ENCODE assay signal across 8 mouse cellular contexts in the genomic region with DNA sequence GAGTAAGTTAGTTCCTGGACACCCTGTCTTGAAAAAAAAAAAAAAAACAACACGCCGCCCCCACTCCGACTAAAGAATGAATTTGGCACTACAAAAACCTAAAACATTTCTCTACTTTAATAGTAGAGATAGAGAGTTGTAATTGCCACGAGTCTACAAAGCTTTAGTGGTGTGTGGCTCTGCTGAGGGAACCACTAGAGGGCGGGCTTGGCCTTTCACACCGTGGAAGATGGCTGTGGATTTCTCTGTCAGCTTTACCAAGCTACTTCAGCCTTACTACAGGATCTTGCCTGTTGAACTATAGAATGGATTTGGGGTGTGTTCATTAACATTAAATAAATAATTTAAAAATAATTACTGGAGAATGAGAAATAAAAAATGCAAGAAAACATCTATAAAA. TPM values are rescaled to one million over a fixed set of nuclear protein-coding genes. Genes with fewer than 3 reads are reported as not detected.
DNase-seq lines count a peak whose midpoint lies in the region; TF ChIP-seq lines count a peak whose summit lies in the region.

No protein-coding gene starts in this region.

- H3K9ac ChIP-seq in CH12.LX (ENCODE audit: insufficient read depth, low read depth), result no peak overlapping the region

- in situ Hi-C loops in CH12.LX (cut with MboI; ENCODE audit: low pct_ligation_motif_present, low pct_unique_long_range_greater_than_20kb, low sequenced_read_pairs), result no loop called here

- H3K9me3 ChIP-seq in CH12.LX (replicated peaks; ENCODE audit: low read length), result no peaks in the 10 kb centered on the region
- H3K9me3 ChIP-seq in forebrain, embryonic 10.5 days, result no peaks in the 10 kb centered on the region

- TF ChIP-seq POLR2A in CH12.LX (IDR thresholded peaks at IDR 0.05; ENCODE audit: low read depth, low read length), result no peak
- TF ChIP-seq POLR2A in lung, adult 2 months (IDR thresholded peaks at IDR 0.05; ENCODE audit: borderline replicate concordance, extremely low read depth, low read depth, low read length), result no peak
- no peak for TF ChIP-seq POLR2A in olfactory bulb, adult 2 months (IDR thresholded peaks at IDR 0.05; ENCODE audit: insufficient read depth, low read depth, low read length)
- no peak for TF ChIP-seq POLR2A in thymus, adult 2 months (IDR thresholded peaks at IDR 0.05; ENCODE audit: control insufficient read depth, extremely low read depth, insufficient read depth, low read length, poor library complexity)

- peak overlapping the region; percentile 47; the same call in 1 of the 2 replicates for H3K4me2 ChIP-seq in CH12.LX (ENCODE audit: insufficient read depth, low read depth, poor library complexity, severe bottlenecking)

- no peak for TF ChIP-seq EP300 in CH12.LX (IDR thresholded peaks at IDR 0.05; ENCODE audit: low read length)

- dilution Hi-C loops in CH12.LX (cut with MboI; ENCODE audit: extremely low pct_ligation_motif_present, extremely low pct_unique_long_range_greater_than_20kb, low sequenced_read_pairs), result no loop called here

- peak; percentile 98 for TF ChIP-seq RAD21 in CH12.LX (IDR thresholded peaks at IDR 0.05; ENCODE audit: low read depth, low read length)

- no peak overlapping the region for H3K4me3 ChIP-seq in CH12.LX (replicated peaks in 1 of 3; ENCODE audit: low read depth in 2 of 3, low read length in 2 of 3, poor library complexity in 1 of 3)
- H3K4me3 ChIP-seq in forebrain, embryonic 10.5 days, result no peak overlapping the region
- no peak overlapping the region for H3K4me3 ChIP-seq in lung, adult 2 months (replicated peaks; ENCODE audit: extremely low read depth, low read depth, low read length)
- no peak overlapping the region for H3K4me3 ChIP-seq in olfactory bulb, adult 2 months (ENCODE audit: insufficient read depth, low read depth, low read length)
- no peak overlapping the region for H3K4me3 ChIP-seq in thymus, adult 2 months (ENCODE audit: control insufficient read depth, insufficient read depth, low read length)

- DNase-seq in CH12.LX (ENCODE audit: extremely low read depth), result peak; percentile 79
- DNase-seq in c-Kit-negative CD71-positive TER-119-positive erythroid progenitor cells, embryonic 14.5 days (ENCODE audit: low read depth, low spot score), result peak; percentile 39
- peak; percentile 72 for DNase-seq in forebrain, embryonic 10.5 days (ENCODE audit: extremely low spot score, low spot score)
- DNase-seq in heart, postnatal 14 days, result peak; percentile 84 to 87
- DNase-seq in layer of hippocampus, adult 11-12 months (ENCODE audit: low spot score), result peak; percentile 84
- DNase-seq in lung, adult 2 months, result peak; percentile 75
- peak; percentile 80 for DNase-seq in thymus, adult 2 months

- 14% methylated on average over 6 of the region's 6 CpGs for WGBS in forebrain, embryonic 10.5 days
- WGBS in lung, adult 2 months, result 8% methylated on average over 6 of the region's 6 CpGs
- WGBS in olfactory bulb, adult 2 months, result 9% methylated on average over 6 of the region's 6 CpGs
- WGBS in thymus, adult 2 months, result 13% methylated on average over 6 of the region's 6 CpGs

- peak; percentile 75 to 97 for TF ChIP-seq CTCF in CH12.LX (conservative IDR thresholded peaks at IDR 0.05 in 1 of 2, IDR thresholded peaks at IDR 0.05 in 1 of 2; ENCODE audit: low read depth in 2 of 2, low read length in 2 of 2)
- TF ChIP-seq CTCF in lung, adult 2 months (IDR thresholded peaks at IDR 0.05; ENCODE audit: insufficient read depth, low read length), result peak; percentile 99
- TF ChIP-seq CTCF in olfactory bulb, adult 2 months (IDR thresholded peaks at IDR 0.05; ENCODE audit: insufficient read depth, low read depth, low read length), result peak; percentile 49
- no peak for TF ChIP-seq CTCF in thymus, adult 2 months (IDR thresholded peaks at IDR 0.05; ENCODE audit: borderline replicate concordance, control insufficient read depth, extremely low read depth, insufficient read depth, low read length, poor library complexity)

- intact Hi-C loops in heart, postnatal 14 days (cut with DNase I), result loop anchor here (1.0 to 10.0 kb wide), 2 partner anchors 49 to 154 kb away; a partner anchor contains a TSS

- H3K4me1 ChIP-seq in CH12.LX (ENCODE audit: control insufficient read depth in 1 of 2, insufficient read depth in 2 of 2), result peaks cover 6 to 27% of the 10 kb centered on the region in 2 experiments; a peak in 3 of 4 replicates
- peaks cover 10% of the 10 kb centered on the region for H3K4me1 ChIP-seq in forebrain, embryonic 10.5 days
- peaks cover 2% of the 10 kb centered on the region; the same call in 1 of the 2 replicates for H3K4me1 ChIP-seq in lung, adult 2 months (ENCODE audit: control insufficient read depth, insufficient read depth, low read length)
- H3K4me1 ChIP-seq in olfactory bulb, adult 2 months (ENCODE audit: control insufficient read depth, insufficient read depth, low read length), result peaks cover 3% of the 10 kb centered on the region
- peaks cover 9% of the 10 kb centered on the region; the same call in 1 of the 2 replicates for H3K4me1 ChIP-seq in thymus, adult 2 months (replicated peaks; ENCODE audit: control insufficient read depth, insufficient read depth, low read length)

- H3K27me3 ChIP-seq in CH12.LX (replicated peaks), result no peaks in the 10 kb centered on the region
- no peaks in the 10 kb centered on the region for H3K27me3 ChIP-seq in forebrain, embryonic 10.5 days (ENCODE audit: poor library complexity, severe bottlenecking)
- no peaks in the 10 kb centered on the region for H3K27me3 ChIP-seq in thymus, adult 2 months (ENCODE audit: control insufficient read depth, insufficient read depth, low read length)

- H3K27ac ChIP-seq in CH12.LX (ENCODE audit: insufficient read depth, low read depth), result no peak overlapping the region
- no peak overlapping the region for H3K27ac ChIP-seq in forebrain, embryonic 10.5 days
- no peak overlapping the region for H3K27ac ChIP-seq in olfactory bulb, adult 2 months (ENCODE audit: insufficient read depth, low read depth, low read length)
- H3K27ac ChIP-seq in thymus, adult 2 months (ENCODE audit: control insufficient read depth, insufficient read depth, low read length), result no peak overlapping the region

- H3K36me3 ChIP-seq in CH12.LX (replicated peaks in 1 of 2; ENCODE audit: control insufficient read depth in 1 of 2, insufficient read depth in 1 of 2, low read length in 1 of 2), result no peaks in the 10 kb centered on the region
- H3K36me3 ChIP-seq in forebrain, embryonic 10.5 days (replicated peaks), result no peaks in the 10 kb centered on the region
- H3K36me3 ChIP-seq in thymus, adult 2 months (ENCODE audit: control insufficient read depth, insufficient read depth, low read length), result no peaks in the 10 kb centered on the region

- no peaks in the 10 kb centered on the region for H3K79me2 ChIP-seq in CH12.LX (replicated peaks; ENCODE audit: control insufficient read depth, extremely low read depth, insufficient read depth, poor library complexity, severe bottlenecking)

TF ChIP-seq in CH12.LX, 34 proteins besides CTCF, POLR2A, EP300 and RAD21:
- TF ChIP-seq MAFK (IDR thresholded peaks at IDR 0.05; ENCODE audit: insufficient replicate concordance, low read length), result no peak
- peak; percentile 73 for TF ChIP-seq SMC3 (IDR thresholded peaks at IDR 0.05; ENCODE audit: low read depth, low read length)
- 0 out of 2 replicates have a peak, but pooled peaks have one; percentile 48 for TF ChIP-seq MYC (IDR thresholded peaks at IDR 0.05; ENCODE audit: low read depth, low read length)
- 0 out of 2 replicates have a peak, but pooled peaks have one; percentile 27 for TF ChIP-seq ZC3H11A (IDR thresholded peaks at IDR 0.05; ENCODE audit: low read depth, low read length)

RNA-seq across cellular contexts. Expression of a gene that starts 32.1 kb away (rescaled TPM):
- total RNA-seq in CH12.LX (2012; rRNA removed), result 6.1 and 7.1 TPM in 2 replicates
- 24.2 and 25.2 TPM in 2 replicates for total RNA-seq in CH12.LX (2014; rRNA removed)
- polyA plus RNA-seq in CH12.LX (2012; ENCODE audit: insufficient read length, low read depth), result 13.8 and 16.1 TPM in 2 replicates
- polyA plus RNA-seq in forebrain, embryonic 10.5 days (2016; fragmentation: Nextera tagmentation; extraction: Ambion mirVana), result 198 and 200 TPM in 2 replicates
- 100 to 1,000 TPM; 329 to 343 TPM for total RNA-seq in heart, postnatal 14 days (2021)
- 12.5 and 27.8 TPM in 2 replicates for polyA plus RNA-seq in lung, adult 2 months (2012; rRNA removed)
- not detected in 2 replicates for polyA plus RNA-seq in olfactory bulb, adult 2 months (2012; ENCODE audit: insufficient read depth, insufficient read length, low replicate concordance, missing spikeins)
- polyA plus RNA-seq in thymus, adult 2 months (2012; rRNA removed), result 9.4 and 11.5 TPM in 2 replicates

RNA-seq across cellular contexts. Expression of a gene that starts 35.1 kb away (rescaled TPM):
- total RNA-seq in CH12.LX (2012; rRNA removed), result 67.3 and 78.2 TPM in 2 replicates
- total RNA-seq in CH12.LX (2014; rRNA removed), result 155 and 158 TPM in 2 replicates
- 80.8 and 85.8 TPM in 2 replicates for polyA plus RNA-seq in CH12.LX (2012; ENCODE audit: insufficient read length, low read depth)
- polyA plus RNA-seq in forebrain, embryonic 10.5 days (2016; fragmentation: Nextera tagmentation; extraction: Ambion mirVana), result 188 and 196 TPM in 2 replicates
- total RNA-seq in heart, postnatal 14 days (2021), result 10 to 100 TPM; 38.0 to 39.8 TPM
- 14.4 and 17.0 TPM in 2 replicates for polyA plus RNA-seq in lung, adult 2 months (2012; rRNA removed)
- not detected in 2 replicates for polyA plus RNA-seq in olfactory bulb, adult 2 months (2012; ENCODE audit: insufficient read depth, insufficient read length, low replicate concordance, missing spikeins)
- 25.2 and 27.3 TPM in 2 replicates for polyA plus RNA-seq in thymus, adult 2 months (2012; rRNA removed)
